Mouse (Mus musculus): ENCODE results near the gene Mical3.

DNA sequence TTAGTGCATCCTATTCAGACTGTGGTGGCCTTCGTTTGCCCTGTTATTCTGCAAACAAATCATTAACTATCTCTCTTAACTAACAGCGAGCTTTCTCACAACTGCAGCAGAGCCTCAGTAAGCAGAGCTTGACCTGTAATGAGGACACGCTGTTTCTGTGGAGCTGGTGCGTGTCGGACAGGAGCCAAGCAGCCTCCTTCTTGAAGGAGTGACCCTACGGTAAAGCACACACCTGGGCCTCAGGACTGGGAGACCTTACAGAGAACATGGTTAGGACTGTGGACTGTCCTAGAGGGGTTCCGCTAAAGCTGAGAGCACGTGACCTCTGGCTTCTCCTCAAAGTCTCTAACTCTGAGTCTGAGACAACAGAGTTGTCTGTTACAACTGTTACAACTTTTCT is 82.1 kb downstream of the Mical3 start:
- TF ChIP-seq POLR2A (IDR thresholded peaks at IDR 0.05; ENCODE audit: insufficient read depth, low read length) (no peak), CTCF (IDR thresholded peaks at IDR 0.05; ENCODE audit: low read depth, low read length) (no peak)
